Comparison of ENCODE assay signal across 32 mouse cellular contexts in genomic region chr17:34881166-34881565, GRCm38 (mm10). TPM values are rescaled to one million over a fixed set of nuclear protein-coding genes. Genes with fewer than 3 reads are reported as not detected.
DNase-seq lines count a peak whose midpoint lies in the region; ATAC-seq lines count a peak whose summit lies in the region.
"Had no signal": no experiment of that assay in that cellular context is flagged by ENCODE, and none has a peak within 500 bp of the region (broad histone marks: within the 10 kb centered on the region; RNA-seq: fewer than 3 reads in every experiment).

No protein-coding gene starts in this region.

- ATAC-seq in erythroblast, adult 5-6 weeks (replicated peaks; ENCODE audit: low FRiP score, poor library complexity, severe bottlenecking): no peak
- no peak for ATAC-seq in midbrain, embryonic 15.5 days (replicated peaks)
- no peak for ATAC-seq in liver, embryonic 13.5 days (ENCODE audit: low read depth)
- ATAC-seq: forebrain, embryonic 16.5 days had no signal

- no peak overlapping the region for H3K9ac ChIP-seq in midbrain, embryonic 15.5 days
- no peak overlapping the region for H3K9ac ChIP-seq in liver, embryonic 13.5 days
- H3K9ac ChIP-seq: embryonic facial prominence, embryonic 15.5 days; hindbrain, embryonic 15.5 days had no signal

- H3K36me3 ChIP-seq in erythroblast, embryonic 14.5 days (ENCODE audit: control insufficient read depth): no peaks in the 10 kb centered on the region
- H3K36me3 ChIP-seq in midbrain, embryonic 10.5 days: no peaks in the 10 kb centered on the region
- no peaks in the 10 kb centered on the region for H3K36me3 ChIP-seq in midbrain, embryonic 15.5 days (replicated peaks)
- no peaks in the 10 kb centered on the region for H3K36me3 ChIP-seq in liver, embryonic 13.5 days
- H3K36me3 ChIP-seq: embryonic facial prominence, embryonic 15.5 days; forebrain, embryonic 10.5 days; G1E; heart, embryonic 13.5 days; hindbrain, embryonic 15.5 days; kidney, embryonic 15.5 days had no signal

- no peak overlapping the region for H3K4me2 ChIP-seq in midbrain, embryonic 15.5 days
- peak overlapping the region; percentile 59 for H3K4me2 ChIP-seq in liver, embryonic 13.5 days
- H3K4me2 ChIP-seq: hindbrain, embryonic 15.5 days; midbrain, embryonic 11.5 days had no signal

- H3K4me1 ChIP-seq in erythroblast, embryonic 14.5 days (ENCODE audit: control insufficient read depth): peaks cover 28% of the 10 kb centered on the region
- H3K4me1 ChIP-seq in midbrain, embryonic 10.5 days: peaks cover 9% of the 10 kb centered on the region
- H3K4me1 ChIP-seq in midbrain, embryonic 15.5 days: no peaks in the 10 kb centered on the region
- H3K4me1 ChIP-seq in liver, embryonic 13.5 days (replicated peaks): peaks cover 37% of the 10 kb centered on the region
- H3K4me1 ChIP-seq: hindbrain, embryonic 15.5 days had no signal

- H3K9me3 ChIP-seq in erythroblast, embryonic 14.5 days (ENCODE audit: control insufficient read depth, low read length): no peaks in the 10 kb centered on the region
- H3K9me3 ChIP-seq in midbrain, embryonic 10.5 days (replicated peaks): no peaks in the 10 kb centered on the region
- H3K9me3 ChIP-seq in midbrain, embryonic 15.5 days: no peaks in the 10 kb centered on the region
- H3K9me3 ChIP-seq in liver, embryonic 13.5 days (replicated peaks): no peaks in the 10 kb centered on the region
- H3K9me3 ChIP-seq: embryonic facial prominence, embryonic 15.5 days; forebrain, embryonic 10.5 days; G1E; heart, embryonic 13.5 days; hindbrain, embryonic 15.5 days; kidney, embryonic 15.5 days had no signal

- DNase-seq in midbrain, embryonic 10.5 days (ENCODE audit: low spot score): no peak
- no peak for DNase-seq in liver, embryonic 13.5 days
- DNase-seq in right cerebral cortex, postnatal 14 days: no peak
- DNase-seq in frontal cortex, postnatal 14 days (ENCODE audit: low spot score in 2 of 2): no peak
- no peak for DNase-seq in thymus, postnatal 36 days
- DNase-seq: cerebellum, adult 11-12 months; cerebellum, postnatal 14 days; embryo, embryonic 11 days; gastrocnemius, postnatal 14 days; heart, adult 18-20 months; layer of hippocampus, adult 9-11 months; lung, postnatal 10 days; spleen, adult 18-20 months; thymus, postnatal 14 days had no signal

- no peak overlapping the region for H3K27ac ChIP-seq in midbrain, embryonic 10.5 days (replicated peaks)
- no peak overlapping the region for H3K27ac ChIP-seq in midbrain, embryonic 15.5 days
- no peak overlapping the region for H3K27ac ChIP-seq in liver, embryonic 13.5 days
- H3K27ac ChIP-seq: embryonic facial prominence, embryonic 15.5 days; forebrain, embryonic 10.5 days; heart, embryonic 13.5 days; hindbrain, embryonic 15.5 days; kidney, embryonic 15.5 days had no signal

- H3K27me3 ChIP-seq in erythroblast, embryonic 14.5 days (ENCODE audit: control insufficient read depth): no peaks in the 10 kb centered on the region
- H3K27me3 ChIP-seq in midbrain, embryonic 10.5 days (ENCODE audit: low read depth, poor library complexity, severe bottlenecking): peaks cover 25% of the 10 kb centered on the region
- H3K27me3 ChIP-seq in midbrain, embryonic 15.5 days (replicated peaks): peaks cover 2% of the 10 kb centered on the region; the same call in 1 of the 2 replicates
- H3K27me3 ChIP-seq in liver, embryonic 13.5 days: no peaks in the 10 kb centered on the region
- H3K27me3 ChIP-seq: embryonic facial prominence, embryonic 15.5 days had no signal

- H3K4me3 ChIP-seq in erythroblast, embryonic 14.5 days (replicated peaks): peak overlapping the region; percentile 41
- peak overlapping the region; percentile 20; the same call in 1 of the 2 replicates for H3K4me3 ChIP-seq in midbrain, embryonic 10.5 days
- no peak overlapping the region for H3K4me3 ChIP-seq in midbrain, embryonic 15.5 days
- H3K4me3 ChIP-seq in liver, embryonic 13.5 days (replicated peaks): peak overlapping the region; percentile 44
- H3K4me3 ChIP-seq: hindbrain, embryonic 15.5 days had no signal

RNA-seq across cellular contexts. Expression of gene Gm20547, which starts 0.7 kb away (rescaled TPM):
- polyA plus RNA-seq in erythroblast, embryonic 14.5 days (2012): not detected in 2 replicates
- 1.5 TPM in 1 of 2 replicates, not detected in the other for total RNA-seq in erythroblast, adult 5-6 weeks (2015; ENCODE audit: low replicate concordance)
- total RNA-seq in erythroblast, adult 5-6 weeks (2017; ENCODE audit: low replicate concordance): not detected in 2 replicates
- polyA plus RNA-seq in midbrain, embryonic 10.5 days (2016; fragmentation: Nextera tagmentation; extraction: Ambion mirVana): 0.07 TPM in 1 of 2 replicates, not detected in the other
- 0.18 TPM in 1 of 2 replicates, not detected in the other for polyA plus RNA-seq in midbrain, embryonic 15.5 days (2015; fragmentation: Nextera tagmentation; extraction: Ambion mirVana)
- 0.17 TPM in 1 of 2 replicates, not detected in the other for polyA plus RNA-seq in liver, embryonic 13.5 days (2015; fragmentation: Nextera tagmentation; extraction: Ambion mirVana)
- total RNA-seq: adrenal gland, adult 2 months; adrenal gland, postnatal 4 days; G1E; gastrocnemius, postnatal 14 days; heart, adult 18-20 months; left cerebral cortex, adult 18-20 months; left cerebral cortex, postnatal 36 days; neutrophil, adult 5-6 weeks had no signal
- polyA plus RNA-seq: embryonic facial prominence, embryonic 15.5 days; forebrain, embryonic 16.5 days; G1E; heart, embryonic 13.5 days; hindbrain, embryonic 15.5 days; intestine, embryonic 14.5 days; kidney, embryonic 15.5 days; limb, embryonic 14.5 days had no signal

RNA-seq across cellular contexts. Expression of gene Zbtb12, which starts 1.9 kb away (rescaled TPM):
- 0.24 and 0.25 TPM in 2 replicates for polyA plus RNA-seq in erythroblast, embryonic 14.5 days (2012)
- total RNA-seq in erythroblast, adult 5-6 weeks (2015; ENCODE audit: low replicate concordance): 0.38 and 0.42 TPM in 2 replicates
- total RNA-seq in erythroblast, adult 5-6 weeks (2017; ENCODE audit: low replicate concordance): 0.98 TPM in 1 of 2 replicates, not detected in the other
- 5.8 and 6.1 TPM in 2 replicates for polyA plus RNA-seq in midbrain, embryonic 10.5 days (2016; fragmentation: Nextera tagmentation; extraction: Ambion mirVana)
- polyA plus RNA-seq in midbrain, embryonic 15.5 days (2015; fragmentation: Nextera tagmentation; extraction: Ambion mirVana): 17.4 and 17.5 TPM in 2 replicates
- 0.54 and 0.80 TPM in 2 replicates for polyA plus RNA-seq in liver, embryonic 13.5 days (2015; fragmentation: Nextera tagmentation; extraction: Ambion mirVana)

RNA-seq across cellular contexts. Expression of gene C2, which starts 16.9 kb away (rescaled TPM):
- polyA plus RNA-seq in erythroblast, embryonic 14.5 days (2012): 0.13 and 0.17 TPM in 2 replicates
- 3.6 TPM in 1 of 2 replicates, not detected in the other for total RNA-seq in erythroblast, adult 5-6 weeks (2015; ENCODE audit: low replicate concordance)
- total RNA-seq in erythroblast, adult 5-6 weeks (2017; ENCODE audit: low replicate concordance): 0.98 TPM in 1 of 2 replicates, not detected in the other
- polyA plus RNA-seq in midbrain, embryonic 10.5 days (2016; fragmentation: Nextera tagmentation; extraction: Ambion mirVana): 1.3 TPM in 2 replicates
- 2.1 and 3.1 TPM in 2 replicates for polyA plus RNA-seq in midbrain, embryonic 15.5 days (2015; fragmentation: Nextera tagmentation; extraction: Ambion mirVana)
- polyA plus RNA-seq in liver, embryonic 13.5 days (2015; fragmentation: Nextera tagmentation; extraction: Ambion mirVana): 11.1 and 11.7 TPM in 2 replicates
- total RNA-seq: neutrophil, adult 5-6 weeks had no signal

RNA-seq across cellular contexts. Expression of gene Ehmt2, which starts 17.1 kb away (rescaled TPM):
- 6.2 and 6.4 TPM in 2 replicates for polyA plus RNA-seq in erythroblast, embryonic 14.5 days (2012)
- 18.8 and 19.9 TPM in 2 replicates for total RNA-seq in erythroblast, adult 5-6 weeks (2015; ENCODE audit: low replicate concordance)
- total RNA-seq in erythroblast, adult 5-6 weeks (2017; ENCODE audit: low replicate concordance): 18.8 and 22.0 TPM in 2 replicates
- polyA plus RNA-seq in midbrain, embryonic 10.5 days (2016; fragmentation: Nextera tagmentation; extraction: Ambion mirVana): 88.0 and 91.9 TPM in 2 replicates
- 113 and 119 TPM in 2 replicates for polyA plus RNA-seq in midbrain, embryonic 15.5 days (2015; fragmentation: Nextera tagmentation; extraction: Ambion mirVana)
- polyA plus RNA-seq in liver, embryonic 13.5 days (2015; fragmentation: Nextera tagmentation; extraction: Ambion mirVana): 16.8 and 17.7 TPM in 2 replicates

RNA-seq across cellular contexts. Expression of gene Cfb, which starts 18.8 kb away (rescaled TPM):
- polyA plus RNA-seq in erythroblast, embryonic 14.5 days (2012): 0.11 TPM in 1 of 2 replicates, not detected in the other
- total RNA-seq in erythroblast, adult 5-6 weeks (2015; ENCODE audit: low replicate concordance): not detected in 2 replicates
- 0.43 and 0.56 TPM in 2 replicates for total RNA-seq in erythroblast, adult 5-6 weeks (2017; ENCODE audit: low replicate concordance)
- 1.8 and 2.8 TPM in 2 replicates for polyA plus RNA-seq in midbrain, embryonic 10.5 days (2016; fragmentation: Nextera tagmentation; extraction: Ambion mirVana)
- polyA plus RNA-seq in midbrain, embryonic 15.5 days (2015; fragmentation: Nextera tagmentation; extraction: Ambion mirVana): 2.6 and 3.3 TPM in 2 replicates
- polyA plus RNA-seq in liver, embryonic 13.5 days (2015; fragmentation: Nextera tagmentation; extraction: Ambion mirVana): 118 and 133 TPM in 2 replicates
- total RNA-seq: G1E had no signal
- polyA plus RNA-seq: G1E had no signal
